Mouse (Mus musculus): ENCODE results near the gene Hcn2.
A peak's percentile ranks its signal among the peaks of the same experiment; 100 is the strongest.

The Hcn2 gene

DNA sequence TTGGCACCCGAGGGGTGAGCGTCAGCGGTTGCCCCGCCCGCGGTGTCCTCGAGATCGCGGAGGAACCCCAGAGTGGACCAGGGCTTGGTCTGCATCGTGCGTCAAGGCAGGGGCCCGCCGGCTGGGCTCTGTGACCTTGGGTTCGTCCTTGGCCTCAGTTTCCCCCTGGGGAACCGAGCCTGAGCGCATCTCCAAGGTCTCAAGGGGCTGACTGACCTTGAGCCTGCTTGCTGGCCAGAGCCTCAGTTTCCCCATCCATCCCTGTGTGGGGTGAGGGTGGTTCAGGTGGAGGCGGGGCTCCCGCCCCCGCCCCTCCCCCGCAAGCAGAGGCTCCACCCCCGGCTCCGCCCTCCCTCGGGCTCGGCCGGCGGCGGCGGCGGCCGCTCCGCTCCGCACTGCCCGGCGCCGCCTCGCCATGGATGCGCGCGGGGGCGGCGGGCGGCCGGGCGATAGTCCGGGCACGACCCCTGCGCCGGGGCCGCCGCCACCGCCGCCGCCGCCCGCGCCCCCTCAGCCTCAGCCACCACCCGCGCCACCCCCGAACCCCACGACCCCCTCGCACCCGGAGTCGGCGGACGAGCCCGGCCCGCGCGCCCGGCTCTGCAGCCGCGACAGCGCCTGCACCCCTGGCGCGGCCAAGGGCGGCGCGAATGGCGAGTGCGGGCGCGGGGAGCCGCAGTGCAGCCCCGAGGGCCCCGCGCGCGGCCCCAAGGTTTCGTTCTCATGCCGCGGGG lies at the start of gene Hcn2:
Gene Hcn2, plus strand, starts transcription at position 381 of the 734 bp plus-strand sequence.
- DNase-seq = no peak

DNA sequence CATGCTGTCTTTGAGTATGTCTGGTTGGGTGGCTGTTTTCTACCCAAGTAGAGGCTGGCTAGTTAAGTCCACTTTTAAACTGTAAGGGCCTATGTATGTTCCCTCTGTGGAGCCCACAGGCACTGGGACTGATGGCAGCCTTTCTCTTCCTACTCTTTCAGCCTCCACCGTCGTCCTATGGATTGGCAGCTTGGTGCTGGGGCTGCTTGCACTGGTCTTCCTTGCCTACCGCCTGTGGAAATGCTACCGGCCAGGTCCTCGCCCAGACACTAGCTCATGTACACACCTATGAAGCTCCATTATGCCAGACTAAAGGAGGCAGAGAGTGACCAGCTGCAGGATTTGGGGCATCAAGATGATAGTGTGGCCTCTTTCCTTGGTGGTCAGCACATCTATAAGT lies 48.4 kb upstream of the Hcn2 start:
- no peak for DNase-seq

DNA sequence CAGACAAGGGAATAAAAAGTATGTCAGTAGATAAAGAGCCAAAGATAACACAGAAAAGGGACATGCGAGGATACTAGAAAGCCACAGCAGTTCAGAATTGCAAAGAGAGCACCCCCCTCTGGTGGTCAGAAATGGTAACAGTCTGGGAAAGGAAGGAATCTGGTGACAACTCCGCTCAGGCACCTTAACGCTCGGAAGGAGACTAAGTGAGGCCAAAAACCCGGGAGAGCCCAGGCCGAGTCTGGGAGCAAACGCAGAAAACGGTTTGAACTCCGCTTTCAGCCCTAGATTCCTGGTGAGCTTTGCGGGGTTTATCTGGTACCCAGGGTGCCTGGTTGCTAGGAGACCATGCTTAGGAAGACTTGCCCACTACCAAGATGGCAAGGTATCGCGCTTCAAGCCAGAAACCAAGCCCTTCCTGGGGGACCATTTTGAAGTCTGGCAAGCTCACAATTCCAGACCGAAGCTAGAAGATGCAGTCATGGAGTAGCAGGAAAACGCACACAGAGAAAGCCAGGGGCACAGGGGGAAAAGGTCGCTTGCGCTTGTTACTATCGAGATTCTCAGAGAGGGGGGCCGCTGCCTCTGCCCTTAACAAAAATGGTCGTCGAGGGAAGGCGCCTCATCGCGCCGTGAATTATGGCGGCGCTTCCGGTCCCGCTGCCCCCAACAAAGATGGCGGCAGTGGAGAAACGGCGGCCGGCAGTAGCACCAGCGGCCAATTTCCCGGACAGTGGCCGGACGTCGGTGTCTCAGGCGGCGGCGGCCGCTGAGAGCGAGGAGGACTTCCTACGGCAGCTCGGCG lies 47.5 kb upstream of the Hcn2 start, which contains the start of gene Tpgs1:
Gene Tpgs1, plus strand, starts transcription at position 599 of the 805 bp plus-strand sequence.
- peak; percentile 91 to 93 for DNase-seq

DNA sequence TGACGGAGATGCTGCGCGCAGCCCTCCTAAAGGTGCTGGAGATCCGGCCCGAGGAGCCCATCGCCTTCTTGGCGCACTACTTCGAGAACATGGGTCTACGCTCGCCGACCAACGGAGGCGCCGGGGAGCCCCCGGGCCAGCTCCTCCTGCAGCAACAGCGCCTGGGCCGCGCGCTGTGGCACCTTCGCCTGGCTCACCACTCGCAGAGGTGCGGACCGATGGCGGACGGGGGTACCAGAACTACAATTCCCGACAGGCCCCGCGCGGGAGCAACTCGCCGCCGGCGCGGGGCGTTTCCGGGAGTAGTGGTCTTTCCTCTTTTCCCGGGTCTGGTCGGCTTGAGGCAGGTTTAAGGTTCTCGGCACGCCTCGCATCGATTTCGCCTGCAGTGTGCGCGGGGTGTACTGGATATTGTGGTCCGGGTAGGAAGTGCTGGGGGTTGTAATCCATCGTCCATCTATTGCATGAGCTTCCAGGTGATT lies 46.8 kb upstream of the Hcn2 start:
- peak; percentile 77 to 83 for DNase-seq

DNA sequence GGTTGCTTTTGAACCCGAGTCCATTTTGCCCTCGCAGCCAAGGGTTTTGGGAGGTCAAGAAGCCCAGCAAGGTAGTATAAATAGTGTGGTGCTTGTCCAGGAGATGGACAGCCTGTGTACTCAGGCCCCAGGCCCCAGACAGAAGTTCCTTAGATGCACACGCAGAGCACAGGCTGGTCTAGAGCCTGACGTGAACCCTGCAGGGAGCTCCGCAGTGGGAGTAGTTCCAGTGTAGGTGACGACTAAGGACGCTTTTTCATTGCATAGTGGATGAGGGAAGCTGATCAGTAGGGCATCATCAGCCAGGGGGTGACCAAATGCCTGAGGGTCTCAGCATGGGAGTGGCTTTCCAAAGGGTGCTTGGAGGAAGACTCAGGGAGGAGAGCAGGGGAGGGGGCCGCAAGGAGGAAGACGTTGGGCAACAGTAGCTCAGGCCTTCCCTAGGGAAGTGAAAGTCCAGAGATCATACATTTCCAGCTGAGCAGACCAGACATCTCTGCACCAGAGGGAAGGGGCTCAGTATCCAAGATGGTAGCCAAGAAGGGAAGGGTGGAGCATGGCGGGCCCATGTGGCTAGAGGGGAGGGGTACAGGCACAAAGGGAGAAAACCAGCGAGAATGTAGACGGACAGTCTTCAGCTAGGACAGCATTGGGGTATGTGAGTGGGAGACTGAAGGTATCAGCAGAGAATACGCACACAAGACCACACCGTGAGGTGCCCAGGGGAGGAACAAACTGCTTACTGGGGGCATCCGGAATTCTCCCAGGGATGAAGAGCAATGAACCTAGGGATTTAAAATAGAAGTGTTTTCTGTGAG lies 46.2 kb upstream of the Hcn2 start:
- DNase-seq = no peak

DNA sequence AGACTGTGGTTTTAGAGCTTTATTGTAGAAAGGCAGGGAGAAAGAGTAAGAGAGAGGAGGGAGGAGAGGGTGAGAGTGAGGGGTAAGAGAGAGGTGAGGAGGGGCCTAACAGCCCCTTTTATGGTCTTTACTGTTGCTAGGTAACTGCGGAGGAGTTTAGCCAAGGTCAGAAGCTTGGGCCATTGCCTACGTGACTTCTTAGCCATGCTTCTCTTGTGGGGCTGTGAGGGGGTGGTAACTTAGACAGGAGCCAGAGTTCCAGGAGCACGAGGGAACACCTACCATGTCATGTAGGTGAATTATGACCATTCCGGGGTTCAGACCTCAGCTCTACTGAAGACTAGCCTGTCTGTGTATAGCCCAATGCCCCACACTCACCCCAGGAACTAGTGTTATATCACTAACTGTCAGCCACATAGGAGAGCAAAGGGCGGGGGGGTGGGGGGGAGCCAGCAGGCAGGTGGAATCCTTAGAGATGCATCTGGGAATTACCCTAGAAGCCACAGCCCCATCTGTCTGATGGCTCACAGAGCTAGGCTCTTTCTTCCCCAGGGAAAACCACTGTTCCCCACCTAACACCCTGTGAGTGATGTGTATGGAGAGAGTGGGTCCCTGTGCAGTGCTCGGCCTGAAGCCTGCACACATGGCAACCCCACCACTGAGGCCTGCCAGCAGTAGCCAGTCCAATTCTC lies 44.9 kb upstream of the Hcn2 start:
- DNase-seq = no peak

DNA sequence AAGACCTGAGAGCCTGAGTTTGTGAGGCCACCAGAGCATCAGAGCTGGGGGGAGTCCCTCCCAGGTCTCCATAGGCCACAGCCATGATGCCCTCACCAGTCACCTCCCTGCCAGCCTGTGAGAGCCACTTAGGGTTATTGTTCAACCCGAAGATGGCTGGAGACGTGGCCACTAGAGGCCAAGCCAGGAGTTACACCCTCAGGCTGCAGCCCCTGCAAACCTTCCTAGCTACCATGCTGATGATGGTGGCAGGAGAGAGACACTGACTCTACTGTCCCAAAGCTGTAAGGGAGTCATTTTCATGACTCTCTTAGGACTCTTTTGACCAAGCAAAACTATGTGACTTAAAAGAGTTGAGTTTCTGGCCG lies 44.4 kb upstream of the Hcn2 start:
- no peak for DNase-seq

DNA sequence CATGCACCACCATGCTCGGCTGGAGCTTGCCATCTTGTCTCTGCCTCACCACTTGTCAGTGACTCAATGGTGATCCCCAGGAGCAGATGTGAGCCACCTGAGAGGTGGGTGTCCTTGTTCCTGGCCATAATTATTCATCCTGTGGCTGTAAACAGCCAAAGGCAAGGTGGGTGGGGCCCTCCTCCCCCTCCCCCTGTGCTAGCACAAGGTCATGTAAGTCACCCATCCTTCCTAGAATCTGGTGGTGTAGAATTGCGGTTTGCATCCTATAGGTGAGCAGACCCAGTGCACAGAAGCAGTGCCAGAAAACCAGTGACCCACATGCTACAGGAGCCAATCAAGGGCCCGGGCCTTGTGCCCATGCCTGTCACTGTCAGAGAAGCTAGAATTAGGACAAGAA lies 43.4 kb upstream of the Hcn2 start:
- no peak for DNase-seq

DNA sequence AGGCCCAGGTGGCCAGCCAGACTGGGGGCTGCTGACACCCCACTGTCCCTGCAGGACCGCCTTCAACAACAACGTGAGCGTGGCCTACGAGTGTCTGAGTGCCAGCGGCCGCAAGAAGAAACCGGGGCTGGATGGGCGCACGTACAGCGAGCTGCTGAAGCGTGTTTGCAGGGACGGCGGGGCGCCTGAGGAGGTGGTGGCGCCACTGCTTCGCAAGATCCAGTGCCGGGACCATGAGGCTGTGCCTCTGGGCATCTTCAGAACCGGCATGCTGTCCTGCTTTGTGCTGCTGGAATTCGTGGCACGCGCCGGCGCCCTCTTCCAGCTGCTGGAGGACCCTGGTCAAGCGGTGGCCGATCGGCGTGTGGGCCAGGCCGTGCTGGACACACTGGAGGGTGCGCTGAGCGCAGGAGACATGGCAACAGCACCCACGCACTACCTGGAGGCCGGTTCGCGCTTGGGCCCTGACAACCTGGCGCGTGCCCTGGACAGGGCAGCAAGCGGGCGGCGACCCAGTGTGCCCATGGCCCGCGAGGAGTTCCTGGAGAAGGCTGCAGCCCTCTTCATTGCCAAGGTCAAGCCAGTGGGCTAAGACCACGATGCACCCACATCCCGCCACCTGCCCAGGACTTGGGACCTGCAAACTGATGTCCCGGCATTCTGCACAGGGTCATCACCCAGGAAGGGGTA lies 40.9 kb upstream of the Hcn2 start:
- DNase-seq = no peak

DNA sequence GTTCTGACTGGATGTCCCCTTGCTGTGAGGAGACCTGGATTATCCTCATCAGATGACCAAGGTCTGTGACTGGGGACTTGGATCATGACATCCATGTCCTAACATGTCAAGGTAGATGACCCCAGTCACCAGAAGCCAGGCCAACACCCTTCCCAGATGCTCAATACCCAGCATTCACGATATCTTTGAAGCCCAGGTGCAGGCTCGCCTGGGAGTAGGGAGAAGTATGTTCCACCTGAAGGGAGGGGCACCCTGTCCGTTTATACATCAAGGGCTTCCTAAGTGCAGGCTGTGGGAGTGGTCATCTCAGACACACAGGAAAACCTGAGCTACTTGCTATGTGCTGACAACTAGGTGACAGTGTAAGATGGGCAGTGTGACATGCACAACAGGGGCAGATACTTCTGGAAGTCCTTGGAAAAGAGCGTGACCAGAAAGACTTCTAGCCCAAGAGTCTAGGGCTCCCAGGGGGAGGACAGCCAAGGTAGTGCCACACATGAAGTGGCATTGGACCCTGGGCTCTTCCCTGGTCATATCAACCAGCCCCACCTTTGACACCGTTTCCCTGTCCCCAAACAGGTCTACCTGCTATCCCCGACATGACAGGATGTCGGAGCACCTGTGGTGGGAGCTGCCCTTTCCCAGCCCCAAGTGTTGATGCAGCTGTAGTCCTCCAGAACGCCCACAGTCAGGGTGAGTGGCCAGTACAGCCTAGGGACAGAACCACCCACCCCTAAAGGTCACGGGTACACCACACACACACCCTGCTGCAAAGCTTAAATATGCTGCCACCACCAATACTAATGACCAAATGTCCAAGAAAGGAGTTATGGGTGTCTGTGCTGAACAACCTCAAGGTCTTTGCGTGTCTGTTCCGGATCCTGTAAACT lies 35.6 kb upstream of the Hcn2 start:
- peak in 1 of 2 experiments; percentile 68 for DNase-seq

DNA sequence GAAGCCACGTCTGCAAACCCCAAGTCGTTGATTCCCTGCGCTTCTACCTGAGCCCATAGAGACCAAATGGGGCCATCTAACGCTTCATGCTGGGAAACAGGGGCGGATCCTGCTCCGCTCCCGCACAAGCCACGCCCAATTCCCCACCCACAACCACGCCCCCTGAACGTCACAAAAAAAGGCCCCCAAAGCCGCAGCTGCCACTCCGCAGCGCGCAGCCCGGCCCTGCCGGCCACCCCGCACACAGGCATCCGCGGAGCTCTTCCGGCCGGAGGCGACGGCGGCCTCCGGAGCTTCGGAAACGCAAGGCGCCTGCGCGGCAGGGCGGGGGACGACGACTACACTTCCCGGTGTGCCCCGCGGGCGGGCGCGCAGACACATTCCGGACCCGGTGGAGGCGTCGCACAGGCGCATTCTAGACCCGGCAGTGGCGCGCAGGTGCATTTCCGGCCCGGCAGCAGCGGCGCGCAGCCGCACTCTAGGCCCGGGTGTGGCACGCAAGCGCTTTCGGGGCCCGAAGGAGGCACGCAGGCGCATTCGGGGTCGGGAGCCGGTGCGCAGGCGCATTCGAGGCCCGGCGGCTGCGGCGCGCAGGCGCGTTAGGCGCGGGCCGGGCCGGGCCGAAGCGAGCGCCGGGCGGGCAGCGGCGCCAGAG lies 34.7 kb upstream of the Hcn2 start, which contains the start of gene Cdc34:
Gene Cdc34, plus strand, starts transcription at position 605 of the 655 bp plus-strand sequence.
- DNase-seq = peak; percentile 98 to 100

DNA sequence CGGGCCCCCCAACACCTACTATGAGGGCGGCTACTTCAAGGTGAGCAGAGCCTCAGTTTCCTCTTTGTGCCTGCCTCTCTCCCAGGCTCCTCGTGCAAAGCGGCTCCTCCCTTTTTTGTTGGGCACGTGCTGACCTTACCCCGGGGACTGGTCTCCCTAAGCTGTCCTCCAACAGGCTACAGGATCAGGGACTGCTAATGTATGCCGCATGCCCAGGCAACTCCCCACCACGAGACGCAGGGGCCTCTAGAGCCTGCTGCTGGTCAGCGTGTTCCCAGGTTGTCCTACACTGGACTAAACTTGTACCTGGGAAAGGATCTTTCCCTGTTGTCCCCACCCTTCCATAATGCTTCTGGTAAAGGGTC lies 33.9 kb upstream of the Hcn2 start:
- DNase-seq = peak in 1 of 2 experiments; percentile 61

DNA sequence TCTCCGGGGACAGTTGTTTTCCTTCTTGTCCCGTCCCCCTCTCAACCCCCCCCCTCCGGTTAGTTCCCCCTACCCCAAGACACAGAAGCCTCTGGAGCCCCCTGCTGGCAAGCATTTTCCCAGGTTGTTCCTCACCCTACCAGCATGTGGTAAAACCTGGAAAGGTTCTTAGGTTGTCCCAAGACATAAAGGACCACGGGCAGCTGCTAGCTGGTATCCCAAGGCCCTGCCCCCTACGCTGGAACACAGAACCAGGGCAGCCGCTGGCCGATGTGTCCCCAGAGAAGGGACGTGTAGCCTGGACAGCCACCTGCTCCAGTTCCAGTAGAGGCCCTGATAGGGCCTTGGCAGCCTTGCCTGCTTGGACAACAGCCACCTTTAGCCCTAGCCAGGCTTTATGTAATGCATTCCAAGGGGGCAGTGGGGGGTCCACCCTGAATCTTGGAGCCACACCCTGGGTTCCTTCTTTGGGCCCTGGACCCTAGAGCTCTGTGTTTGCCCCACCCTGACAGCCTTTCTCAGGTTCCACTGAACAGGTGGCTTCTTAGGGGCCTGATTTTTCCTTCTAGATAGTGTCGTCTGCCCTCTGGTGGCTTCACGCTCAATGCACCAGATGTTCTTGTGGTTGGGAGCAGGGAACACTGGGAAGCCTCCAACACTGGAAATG lies 33.4 kb upstream of the Hcn2 start:
- DNase-seq = peak; percentile 81 to 86

DNA sequence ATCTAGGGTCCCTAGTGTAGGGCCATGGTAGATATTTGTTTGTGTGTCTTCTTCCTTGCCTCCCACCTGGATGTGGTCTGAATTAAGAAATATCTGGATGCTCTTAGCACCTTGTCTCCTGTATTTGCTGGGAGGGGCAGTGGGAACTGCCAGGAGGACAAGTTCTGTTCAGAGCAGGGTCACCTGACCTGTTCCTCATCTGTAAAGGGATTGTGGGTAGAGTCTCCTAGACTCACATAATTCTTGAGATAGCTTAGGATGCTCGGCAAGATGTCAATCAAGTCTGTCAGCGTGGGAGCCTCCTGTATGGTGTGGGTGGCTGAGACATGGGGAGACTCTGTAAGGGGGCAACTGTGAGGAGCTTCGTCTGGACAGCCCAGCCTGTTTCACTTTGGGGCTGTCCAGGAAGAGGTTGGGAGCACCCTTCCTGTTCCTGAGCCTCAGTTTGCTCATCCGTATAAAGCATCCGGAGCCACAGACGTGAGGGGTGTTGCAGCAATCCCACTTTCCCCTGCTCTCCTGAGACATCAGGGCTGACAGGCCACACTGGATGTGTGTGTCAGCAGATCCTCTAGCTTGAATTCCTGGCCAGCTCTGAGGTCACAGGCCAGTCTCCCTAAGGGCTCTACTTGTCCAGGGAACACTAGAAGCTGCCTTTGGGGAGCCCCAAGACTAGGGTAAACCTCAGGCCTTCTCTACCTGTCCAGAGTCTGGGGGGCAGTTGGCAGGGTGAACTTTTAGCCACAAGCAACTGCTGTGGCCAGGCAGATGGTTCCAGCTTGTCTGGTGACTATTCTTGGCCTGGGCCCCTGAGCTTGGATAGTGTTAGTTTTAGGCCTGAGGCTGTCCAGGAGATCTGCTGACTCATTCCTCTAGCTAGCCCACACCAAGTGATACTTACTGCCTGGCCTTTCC lies 32.5 kb upstream of the Hcn2 start:
- peak in 1 of 2 experiments; percentile 60 for DNase-seq

DNA sequence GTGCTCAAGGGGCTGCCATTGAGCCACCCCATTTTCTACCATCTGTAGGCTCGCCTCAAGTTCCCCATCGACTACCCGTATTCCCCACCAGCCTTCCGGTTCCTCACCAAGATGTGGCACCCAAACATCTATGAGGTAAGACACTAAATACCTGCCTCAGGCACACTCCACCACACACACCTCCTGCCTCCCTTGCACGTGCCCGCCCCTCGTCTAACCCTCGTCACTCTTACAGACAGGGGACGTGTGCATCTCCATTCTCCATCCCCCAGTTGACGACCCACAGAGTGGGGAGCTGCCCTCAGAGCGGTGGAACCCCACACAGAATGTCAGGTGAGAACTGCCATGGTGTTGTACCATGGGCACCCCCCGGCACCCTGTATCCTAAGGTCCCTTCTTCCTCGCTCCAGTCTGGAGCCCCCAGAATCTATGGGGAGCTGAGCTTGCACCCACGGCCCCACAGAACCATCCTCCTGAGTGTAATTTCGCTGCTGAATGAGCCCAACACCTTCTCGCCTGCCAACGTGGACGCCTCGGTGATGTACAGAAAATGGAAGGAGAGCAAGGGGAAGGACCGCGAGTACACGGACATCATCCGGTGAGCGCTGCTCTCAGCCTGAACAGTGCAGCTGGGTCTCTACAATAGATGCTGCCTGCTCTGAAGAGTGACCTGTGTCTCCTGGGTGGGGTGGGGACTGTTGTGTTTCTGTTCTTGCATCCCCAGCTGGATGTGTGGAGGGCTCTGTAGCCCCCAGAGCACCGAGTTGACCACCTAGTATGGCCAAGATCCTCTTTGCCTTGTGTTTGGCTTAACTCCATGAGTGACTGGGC lies 31.4 kb upstream of the Hcn2 start:
- DNase-seq = no peak

DNA sequence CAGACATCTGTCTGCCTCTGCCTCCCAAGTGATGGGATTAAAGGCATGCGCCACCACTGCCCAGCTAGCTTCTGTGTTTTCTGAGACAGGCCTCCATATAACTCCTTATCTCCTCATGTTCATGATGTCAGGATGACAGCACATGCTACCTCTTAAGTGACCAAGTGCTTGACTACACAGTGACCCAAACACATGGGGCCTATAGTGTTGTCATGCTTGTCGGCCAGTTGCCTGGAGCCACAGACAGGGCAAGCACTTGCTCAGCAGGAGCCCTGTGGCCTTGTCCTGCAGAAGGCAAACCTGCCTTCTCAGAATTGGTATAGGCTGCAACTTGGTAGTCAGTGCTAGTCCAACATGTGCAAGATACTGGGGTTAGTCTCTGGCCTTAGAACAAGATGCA lies 30.2 kb upstream of the Hcn2 start:
- no peak for DNase-seq

DNA sequence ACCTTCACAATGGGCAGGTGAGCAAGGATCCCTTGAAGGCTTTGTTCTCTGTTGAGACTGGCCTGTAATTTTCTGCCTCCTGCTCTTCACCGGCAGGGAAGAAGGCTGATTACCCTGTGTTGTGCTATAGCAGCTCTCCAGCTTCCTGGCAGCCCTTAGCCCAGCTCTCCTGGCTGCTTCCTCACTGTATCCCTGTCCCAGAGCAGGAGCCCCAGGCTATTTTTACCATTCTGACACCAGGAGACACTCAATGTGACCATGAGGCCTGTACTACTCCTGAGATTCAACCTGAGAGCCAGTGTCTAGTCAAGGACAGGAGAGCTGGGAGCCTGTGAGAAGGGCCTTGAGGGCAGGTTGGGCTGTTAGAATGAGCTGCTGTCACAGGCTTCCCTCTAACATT lies 29.7 kb upstream of the Hcn2 start:
- DNase-seq = no peak

DNA sequence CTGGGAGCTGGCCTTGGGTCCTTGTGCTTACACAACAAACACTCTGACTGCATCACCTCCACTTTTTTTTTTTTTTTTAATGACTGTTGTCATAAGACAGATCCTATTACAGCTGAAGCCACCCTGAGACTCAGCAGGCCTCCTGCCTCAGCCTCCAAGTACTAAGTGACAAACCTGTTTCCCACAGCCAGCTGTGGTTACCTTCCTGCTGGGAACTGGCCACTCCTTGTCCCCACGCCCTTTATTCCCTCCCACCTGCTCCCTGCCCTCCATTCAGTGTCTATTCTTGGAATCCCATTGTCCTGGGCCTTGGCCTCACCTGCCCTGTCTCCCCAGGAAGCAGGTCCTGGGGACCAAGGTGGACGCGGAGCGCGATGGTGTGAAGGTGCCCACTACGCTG lies 28.9 kb upstream of the Hcn2 start:
- DNase-seq = no peak

Measured in kidney, postnatal 25 days (tissue).